Mouse (Mus musculus) urinary bladder, postnatal 4 days (tissue): ENCODE data around the gene B4galt3.

Experiments used
- DNase-seq, 2 experiments: peaks; one replicate each; pipeline ENCODE4 v3.0.0; 2021 to 2022; ENCODE audit warnings: low spot score in 2 of 2

B4galt3 gene

DNA sequence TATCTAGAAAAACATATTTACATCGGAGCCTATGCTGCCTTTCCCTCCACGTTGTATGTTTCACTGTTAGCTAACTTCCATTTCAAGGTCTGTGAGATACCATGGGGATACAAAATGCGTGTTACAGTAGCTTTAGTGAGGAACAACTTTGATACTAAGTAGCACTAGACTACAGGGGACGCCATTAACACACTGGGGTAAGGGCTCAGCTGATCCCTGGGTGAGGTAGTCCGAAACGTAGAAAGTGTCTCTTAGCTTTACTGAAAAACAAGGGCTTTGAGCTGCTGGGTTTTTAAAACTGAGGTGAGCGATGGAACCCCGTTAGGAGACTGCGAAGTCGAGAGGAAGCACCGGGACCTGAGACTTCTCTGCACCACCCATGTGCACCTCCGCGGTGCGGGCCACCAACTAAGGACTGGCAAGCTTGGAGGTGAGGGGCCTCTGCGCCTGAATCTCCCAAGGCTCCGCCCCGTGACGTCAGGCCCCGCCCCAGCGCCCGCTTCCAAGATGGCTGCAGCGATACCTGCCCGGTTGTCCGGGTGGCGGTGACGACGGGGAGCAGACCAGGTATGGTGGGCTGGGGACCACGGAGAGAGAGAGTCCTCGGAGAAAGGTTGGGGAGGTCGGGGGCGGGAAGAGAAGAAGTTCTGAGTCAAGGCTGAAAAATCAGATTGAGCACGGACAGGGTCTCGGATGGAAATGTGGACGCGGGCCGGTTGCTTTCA, at the start of gene B4galt3:
B4galt3 (plus strand) TSS at position 481 of the 725 bp plus-strand sequence.
- DNase-seq = peak; percentile 93 to 97

DNA sequence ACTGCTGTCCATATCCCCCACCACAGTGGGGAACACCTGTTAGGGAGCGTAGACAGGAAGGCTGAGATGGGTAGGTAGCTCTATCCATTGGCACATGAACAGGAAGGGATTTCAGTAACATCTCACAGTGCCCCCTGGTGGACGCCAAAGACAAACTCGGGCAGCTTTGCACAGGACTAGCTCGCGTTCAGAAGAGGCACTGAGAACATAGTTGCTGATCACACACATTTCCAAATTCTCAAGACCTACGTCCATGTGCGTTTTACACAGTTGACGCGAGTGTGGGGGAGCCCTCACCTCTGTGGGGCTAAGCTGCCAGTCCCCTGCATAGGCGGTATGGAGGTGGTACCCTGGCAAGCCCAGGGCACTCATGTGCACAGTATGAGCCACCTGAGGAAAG, 49.3 kb upstream of the B4galt3 start:
- peak; percentile 76 to 89 for DNase-seq

DNA sequence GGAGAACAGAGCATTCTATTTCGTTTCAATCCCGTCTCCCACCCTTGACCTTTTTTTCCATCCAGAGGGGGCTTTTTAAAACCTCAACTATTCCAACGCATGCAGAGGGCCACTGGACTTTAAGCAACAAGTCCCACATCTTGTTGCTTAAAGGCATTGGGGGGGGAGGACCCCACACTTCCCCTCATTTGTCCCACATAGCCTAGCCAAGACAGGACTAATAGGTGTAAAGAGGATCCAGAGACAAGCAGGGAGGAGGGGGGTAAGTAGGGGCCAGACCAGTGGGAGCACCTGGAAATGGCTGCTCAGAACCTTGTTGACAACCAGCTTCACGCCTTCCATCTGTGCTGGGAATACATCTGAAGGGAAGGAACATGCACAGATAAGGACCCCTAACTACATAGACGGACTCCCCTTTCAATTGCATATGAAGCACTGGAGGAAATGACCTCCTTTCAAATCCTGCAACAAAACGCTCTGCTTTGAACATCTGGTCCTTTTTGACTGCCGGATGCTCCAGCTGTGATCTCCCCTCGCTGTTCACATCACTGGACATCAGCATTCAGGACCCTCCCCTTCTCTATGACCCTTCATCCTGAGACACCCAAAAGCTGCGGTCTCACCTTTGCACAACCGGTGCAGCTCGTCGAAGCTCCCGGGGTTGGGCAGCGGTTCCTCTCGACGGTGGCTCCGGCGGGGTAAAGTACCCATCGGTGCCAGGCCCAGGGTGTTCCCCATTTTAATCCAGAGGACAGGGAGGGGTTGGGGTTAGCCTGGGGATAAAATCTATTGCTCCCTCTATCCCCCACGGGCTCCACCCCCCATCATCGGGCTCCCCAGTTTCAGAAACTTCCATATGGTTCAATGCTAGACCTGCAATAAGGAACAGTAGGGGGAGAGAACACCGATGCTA, 48.6 kb upstream of the B4galt3 start:
- DNase-seq = peak in 1 of 2 experiments; percentile 28

DNA sequence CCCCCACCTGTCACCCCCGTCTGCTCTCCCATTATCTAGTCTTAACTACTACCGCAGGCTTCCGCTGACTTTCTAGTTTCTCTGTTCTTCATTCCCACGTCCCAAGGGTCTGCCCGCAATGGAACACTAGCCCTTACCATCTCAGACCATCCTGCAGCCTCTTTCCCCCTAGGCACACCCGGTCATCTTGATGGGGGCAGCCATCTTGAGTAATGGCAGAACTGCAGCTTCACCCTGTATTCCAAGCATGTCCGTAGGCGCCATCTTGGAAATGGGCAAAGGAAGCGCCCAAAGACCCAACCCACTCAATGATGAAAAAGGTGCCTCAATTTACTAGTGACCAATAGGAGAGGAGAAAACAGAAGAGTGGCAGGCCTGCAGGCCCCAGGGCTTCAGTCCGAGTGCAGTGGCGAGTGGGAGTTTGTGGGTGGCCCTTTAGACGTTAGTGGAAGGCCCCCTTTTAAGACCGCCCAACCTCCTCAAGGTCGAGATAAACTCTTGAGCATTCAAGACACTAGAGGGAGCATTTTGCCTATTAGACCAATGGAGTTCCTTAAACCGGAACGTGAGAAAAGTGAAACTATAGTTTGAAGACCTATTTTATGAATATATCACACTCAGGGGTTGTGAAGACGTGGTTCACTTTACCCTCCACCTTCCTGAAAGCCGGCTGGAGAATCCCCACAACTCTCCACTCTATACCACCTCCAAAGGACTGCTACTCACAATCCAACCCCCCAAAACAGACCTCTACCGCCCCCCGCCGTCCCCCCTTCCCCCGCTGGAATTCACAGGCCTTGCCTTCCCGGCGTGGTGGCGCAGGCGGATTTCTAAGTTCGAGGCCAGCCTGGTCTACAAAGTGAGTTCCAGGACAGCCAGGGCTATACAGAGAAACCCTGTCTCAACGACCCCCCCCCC, 47.6 kb upstream of the B4galt3 start, which contains the start of gene Tomm40l:
Tomm40l (minus strand) TSS at position 277 of the 918 bp plus-strand sequence.
- DNase-seq = peak; percentile 87 to 93

DNA sequence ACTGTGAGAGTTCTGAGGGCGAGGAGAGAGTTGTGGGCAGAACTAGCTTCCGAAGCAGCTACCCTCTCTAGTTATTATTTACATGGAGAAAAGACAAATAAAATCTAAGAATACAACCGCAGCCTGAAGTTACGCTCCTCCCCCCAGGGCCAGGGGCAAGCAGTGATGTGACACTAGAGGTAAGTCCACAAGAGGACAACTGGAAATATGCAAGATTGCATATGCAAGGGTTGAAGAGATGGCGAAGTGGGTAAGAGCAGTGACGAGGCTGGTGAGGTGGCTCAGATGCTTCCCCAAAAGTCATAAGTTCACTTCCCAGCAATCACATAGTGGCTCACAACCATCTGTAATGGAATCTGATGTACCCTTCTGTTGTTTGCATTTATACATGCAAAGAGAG, 47.0 kb upstream of the B4galt3 start:
- DNase-seq = no peak

DNA sequence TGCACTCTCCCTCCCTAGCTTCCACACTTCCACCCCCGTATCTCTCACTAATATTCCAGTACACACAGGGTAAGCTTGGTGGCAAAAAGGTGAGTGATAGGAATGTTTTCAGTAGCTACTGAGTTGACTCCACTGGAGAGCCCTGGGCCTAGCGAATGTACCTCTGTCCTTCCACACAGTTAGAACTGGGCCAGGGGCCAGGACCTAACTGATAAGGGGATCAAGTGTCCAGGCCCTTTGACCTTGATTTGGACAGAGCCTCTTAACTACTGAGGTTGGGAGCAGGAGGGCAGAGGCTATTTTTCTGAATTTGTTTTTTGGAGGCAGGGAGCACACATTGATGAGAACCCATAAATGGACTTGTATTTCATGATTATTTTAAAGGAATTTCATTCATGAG, 46.3 kb upstream of the B4galt3 start:
- DNase-seq = no peak

DNA sequence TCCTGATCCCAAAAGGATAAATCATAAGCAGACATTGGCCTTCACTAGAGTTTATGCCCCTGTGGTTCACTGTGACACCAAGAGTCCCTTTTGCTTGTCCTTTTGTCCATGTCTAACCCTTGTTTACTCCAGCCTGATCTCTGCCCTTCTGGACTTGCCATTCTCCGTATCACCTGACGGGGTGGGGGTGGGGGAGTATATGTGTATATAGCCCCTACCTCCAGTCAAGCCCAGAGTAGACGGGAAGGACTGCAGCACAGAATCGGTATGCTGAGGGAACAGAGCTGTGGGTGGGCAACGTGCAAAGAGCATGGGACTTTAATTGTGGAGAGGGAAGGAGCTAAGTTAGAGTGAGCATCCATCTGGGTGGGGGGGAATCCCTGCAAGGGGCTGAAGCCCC, 45.3 kb upstream of the B4galt3 start, which contains the start of gene Apoa2:
Apoa2 (plus strand) TSS at position 198 of the 400 bp plus-strand sequence.
- DNase-seq = no peak

DNA sequence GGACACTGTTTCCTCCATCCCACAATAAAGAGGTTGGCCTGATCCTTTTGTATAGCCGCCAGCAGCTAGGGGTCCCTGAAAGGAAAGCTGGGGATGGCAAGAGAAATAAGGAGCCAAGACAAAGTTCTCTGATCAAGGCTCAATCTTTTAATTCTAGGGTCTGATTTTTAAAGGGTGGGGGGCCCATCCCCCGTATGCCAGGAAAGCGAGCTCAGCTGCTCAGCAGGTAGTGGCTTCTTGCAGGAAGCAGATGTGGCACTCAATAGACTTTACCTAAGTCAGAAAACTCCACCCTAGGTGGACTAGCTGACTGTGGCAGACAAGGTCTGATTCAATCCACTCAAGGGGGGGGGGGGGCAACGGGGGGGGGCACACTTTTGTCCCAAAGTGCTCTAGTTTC, 43.3 kb upstream of the B4galt3 start:
- DNase-seq = no peak

DNA sequence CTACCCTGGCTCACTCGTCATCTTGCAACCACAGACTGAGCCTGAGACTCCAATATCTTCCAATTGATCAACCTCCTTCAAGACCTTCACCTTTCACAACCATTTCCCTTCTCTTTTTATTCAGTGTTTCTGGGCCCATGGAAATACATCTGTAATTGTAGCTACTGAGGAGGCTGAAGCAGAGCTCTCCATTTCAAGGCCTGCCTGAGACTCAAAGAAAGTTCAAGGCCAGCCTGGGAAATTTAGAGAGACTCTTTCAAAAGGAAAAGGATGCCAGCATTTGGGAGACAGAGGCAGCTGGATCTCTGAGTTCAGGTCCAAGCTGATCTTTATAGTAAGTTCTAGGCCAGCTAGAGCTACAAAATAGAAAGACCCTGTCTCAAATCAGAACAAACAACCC, 42.2 kb upstream of the B4galt3 start:
- no peak for DNase-seq

DNA sequence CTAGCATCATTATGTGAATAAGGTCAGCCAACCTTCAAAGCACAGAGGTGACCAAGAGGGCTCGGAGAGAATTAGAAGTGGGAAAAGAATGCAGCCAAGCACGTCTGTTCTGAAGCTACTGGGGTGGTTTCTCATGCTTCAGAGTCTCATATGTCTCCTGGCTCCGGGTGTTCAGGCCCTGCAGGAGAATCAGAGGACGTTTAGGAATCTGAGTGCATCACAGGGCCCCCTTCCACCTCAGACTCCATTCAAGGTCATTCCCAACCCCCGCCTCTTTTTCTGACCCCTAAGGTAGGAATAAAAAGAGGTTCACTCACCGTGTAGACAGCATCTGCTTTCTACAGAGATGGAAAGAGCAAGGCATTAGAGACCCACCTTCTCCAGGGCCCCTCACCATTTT, 40.4 kb upstream of the B4galt3 start:
- DNase-seq = no peak

DNA sequence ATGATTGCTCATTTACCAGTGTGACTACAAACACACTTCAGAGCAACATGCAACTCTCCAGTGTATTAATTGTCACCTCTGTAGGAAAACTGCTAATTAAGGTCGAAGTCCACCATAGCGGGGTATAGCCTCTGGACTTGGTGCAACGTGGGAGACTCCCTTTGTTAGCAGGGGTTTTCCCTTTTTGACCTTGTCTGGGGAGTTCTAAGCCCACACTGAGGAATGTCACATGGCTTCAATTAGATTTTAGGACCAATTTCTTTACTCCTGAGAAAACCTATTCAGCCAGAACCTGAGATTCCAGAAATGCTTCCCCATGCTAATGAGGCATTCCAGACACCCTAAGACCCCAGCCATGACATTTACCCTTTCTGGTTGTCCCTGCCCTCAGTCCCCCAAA, 39.9 kb upstream of the B4galt3 start:
- no peak for DNase-seq

DNA sequence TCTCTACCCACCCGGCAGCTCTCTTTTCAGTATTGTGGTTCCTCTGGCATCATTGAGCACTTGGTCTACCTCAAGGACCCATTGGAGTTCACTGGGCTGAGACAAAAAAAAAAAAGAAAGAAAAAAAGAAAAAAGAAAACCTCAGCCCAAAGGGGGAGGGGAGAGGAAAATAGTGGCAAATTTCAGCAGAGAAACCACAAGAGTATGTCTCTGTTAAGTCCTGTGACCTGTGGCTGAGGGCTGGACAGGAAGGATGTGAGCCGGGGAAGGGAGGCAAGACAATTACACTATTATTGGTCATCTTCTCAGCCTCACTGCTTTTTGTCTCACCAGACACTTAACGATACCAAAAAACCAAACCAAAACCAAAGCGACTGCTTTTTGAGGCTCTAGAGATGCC, 38.3 kb upstream of the B4galt3 start:
- DNase-seq = no peak

DNA sequence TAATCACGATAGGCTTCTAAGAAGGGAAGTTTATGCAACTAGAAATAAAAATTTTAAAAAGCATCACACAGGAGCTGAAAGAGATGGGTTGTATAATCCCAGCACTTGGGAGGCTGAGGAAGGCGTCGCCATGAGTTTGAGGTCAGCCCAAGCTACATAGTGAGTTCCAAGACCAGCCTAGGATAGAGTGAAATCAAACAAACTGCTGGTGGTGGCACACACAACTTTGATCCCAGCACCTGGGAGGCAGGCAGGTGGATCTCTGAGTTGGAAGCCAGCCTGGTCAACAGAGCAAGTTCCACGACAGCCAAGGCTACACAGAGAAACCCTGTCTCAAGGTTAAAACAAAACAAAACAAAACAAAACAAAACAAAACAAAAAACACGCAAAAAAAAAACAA, 37.8 kb upstream of the B4galt3 start:
- no peak for DNase-seq

DNA sequence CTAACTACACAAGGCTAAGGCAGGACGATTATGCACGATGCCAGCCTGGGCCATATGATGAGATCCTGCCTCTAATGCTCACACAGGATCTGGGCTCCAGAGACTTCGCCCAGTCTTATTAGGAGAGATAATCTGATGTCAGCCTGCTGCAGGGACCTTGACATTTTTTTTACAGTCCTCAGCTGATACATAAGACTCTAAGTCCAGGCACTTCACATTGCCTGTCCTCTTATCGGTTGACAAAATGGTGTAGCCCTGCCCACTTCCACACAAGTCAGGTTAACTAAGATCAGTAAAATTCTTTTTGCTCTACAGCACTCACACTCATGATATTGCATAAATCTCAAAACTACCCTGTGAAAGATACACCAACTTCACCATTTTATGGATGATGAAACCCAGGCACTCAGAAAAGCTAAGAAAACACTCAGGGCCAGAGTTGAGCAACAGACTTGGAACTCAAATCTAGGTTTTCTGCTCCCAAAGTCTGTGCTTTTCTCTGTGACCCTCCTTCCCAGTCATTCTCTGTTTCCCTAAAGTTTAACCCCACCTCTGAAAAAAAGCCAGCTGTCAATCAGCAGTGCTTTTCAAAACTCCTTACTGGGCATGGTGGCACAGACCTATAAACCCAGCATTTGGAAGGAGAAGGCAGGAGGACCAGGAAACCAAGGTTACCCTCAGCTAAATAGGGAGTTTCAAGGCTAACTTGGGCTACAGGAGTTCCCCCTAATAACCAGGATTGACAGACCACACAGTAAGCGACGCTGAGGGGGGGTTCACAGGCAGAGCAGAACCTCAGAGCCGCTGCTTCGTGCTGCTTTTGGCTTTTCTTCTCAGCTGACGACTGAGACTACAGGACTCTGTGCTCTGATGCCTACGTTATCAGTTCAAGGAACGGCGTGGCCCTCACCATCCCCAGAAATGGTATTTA, 37.1 kb upstream of the B4galt3 start:
- DNase-seq = no peak

DNA sequence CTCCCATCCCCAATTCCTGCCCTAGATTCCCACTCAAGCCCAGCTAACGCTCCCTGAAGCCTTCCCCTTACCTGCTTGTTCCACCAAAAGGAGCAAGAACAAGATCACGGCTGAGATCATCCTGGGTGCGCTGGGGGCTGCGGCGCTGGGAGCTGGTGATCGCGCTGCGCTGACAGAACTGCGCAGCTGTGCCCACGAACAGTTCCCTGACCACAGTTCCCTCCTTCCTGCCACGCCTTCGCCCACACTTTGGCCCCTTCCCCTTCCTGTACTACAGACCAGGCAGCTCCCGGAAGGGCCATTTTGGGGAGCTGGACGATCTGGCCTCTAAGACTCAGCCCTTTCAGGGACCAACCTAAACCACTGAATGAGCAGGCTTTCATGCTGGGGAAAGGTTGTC, 36.0 kb upstream of the B4galt3 start, which contains the start of gene Fcer1g:
Fcer1g (minus strand) TSS at position 240 of the 400 bp plus-strand sequence.
- DNase-seq = no peak

DNA sequence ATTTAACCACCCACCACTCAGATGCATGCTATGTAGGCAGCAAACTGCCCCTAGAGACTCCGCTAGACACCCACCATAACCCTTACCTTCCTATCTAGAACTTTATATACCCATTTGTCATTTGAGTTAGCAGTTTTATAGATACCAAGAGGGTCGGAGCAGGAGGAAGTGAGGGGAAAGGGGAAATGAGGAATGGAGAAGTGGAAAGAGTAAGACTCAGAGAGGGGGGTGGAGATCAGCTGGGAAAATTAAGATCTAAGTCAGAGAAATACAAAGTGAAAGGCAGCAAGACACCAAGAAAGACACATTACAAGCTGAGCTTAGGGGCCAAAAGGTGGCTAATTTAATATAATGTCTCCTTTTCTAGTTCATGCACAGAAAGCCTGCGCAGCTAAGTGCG, 35.6 kb upstream of the B4galt3 start:
- no peak for DNase-seq

DNA sequence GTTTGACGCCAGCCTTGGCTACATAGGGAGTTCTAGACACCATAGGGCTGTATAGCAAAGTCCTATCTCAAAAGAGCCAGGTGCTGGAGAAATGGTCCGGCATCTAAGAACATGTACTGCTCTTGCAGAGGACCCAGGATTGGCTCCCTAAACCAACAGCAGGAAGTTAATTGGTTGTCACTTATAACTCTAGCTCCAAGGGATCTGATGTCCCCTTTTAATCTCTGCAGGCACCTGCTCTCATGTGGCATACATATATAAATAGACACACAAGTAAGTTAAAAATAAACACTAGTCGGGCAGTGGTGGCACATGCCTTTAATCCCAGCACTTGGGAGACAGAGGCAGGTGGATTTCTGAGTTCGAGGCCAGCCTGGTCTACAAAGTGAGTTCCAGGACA, 34.3 kb upstream of the B4galt3 start:
- DNase-seq = no peak

DNA sequence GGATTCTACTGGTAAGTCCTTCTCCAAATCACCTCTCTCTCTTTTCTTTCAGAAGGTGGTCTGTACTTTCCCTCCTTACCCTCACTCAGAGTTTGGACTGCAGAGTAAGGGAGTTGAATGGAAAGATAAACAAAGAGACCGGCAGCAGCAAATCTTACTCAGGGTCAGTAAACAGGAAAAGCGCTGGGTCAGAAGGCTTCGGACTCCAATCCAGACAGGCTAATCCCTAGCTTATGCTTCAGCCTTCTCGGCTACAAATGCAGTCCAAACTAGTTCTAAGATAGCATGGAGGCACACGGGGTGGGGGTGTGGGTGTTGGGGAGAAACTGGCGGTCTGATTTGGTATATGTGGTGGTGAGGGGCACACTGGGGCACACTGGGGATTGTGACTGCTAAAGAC, 32.7 kb upstream of the B4galt3 start:
- no peak for DNase-seq

DNA sequence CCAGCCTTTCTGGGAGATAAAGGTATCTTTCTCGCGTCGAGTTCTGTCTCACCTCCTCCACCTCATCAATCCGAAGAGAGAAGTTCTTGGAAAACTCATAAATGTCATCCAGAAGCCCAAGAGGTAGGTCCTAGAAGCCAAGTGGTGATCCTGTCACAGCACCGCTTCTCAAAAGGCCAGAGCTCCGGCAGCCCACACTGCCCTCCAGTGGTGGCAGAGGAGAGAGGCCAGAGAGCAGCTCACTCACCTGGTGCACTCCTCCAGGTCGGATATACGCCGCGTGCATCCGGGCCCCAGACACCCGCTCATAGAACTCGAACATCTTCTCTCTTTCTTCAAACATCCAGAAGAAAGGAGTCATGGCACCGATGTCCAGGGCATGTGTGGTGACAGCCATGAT, 31.7 kb upstream of the B4galt3 start:
- no peak for DNase-seq

DNA sequence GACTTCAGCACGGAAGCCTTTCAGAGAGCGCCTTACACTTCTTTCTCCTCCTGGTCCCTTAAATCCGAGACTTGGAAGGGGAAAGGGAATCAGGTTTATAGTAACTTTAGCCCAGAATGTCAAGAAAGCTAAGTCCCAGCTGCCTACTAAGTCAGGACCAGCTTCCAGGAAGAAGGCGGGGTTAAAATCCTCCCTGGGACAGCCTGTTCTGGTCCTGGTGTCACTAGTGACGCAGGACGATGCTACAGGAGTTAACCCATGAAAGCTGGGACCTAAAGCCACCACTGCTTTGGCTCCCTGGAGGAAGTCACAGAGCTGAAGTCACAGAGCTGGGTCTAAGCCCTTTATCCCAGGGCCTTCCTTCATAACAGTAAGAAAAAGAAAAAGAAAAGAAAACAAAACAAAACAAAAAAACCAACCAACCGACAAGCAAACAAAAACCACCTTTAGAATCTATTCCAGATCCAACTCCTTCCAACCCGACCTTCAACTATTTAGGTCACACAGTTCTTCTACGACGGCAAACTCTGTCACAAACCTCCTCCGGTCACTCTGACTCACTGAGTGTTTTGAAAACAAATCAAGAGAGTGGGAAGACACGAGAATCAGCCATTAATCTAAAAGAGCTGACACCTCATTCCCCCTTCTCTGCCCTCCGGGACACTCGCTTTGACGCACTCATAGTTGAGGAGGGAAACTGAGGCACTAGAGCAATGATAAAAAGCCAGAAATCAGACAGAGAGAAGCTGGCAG, 30.0 kb upstream of the B4galt3 start:
- no peak for DNase-seq
